Mouse (Mus musculus) MEL-GATA-1-ER (cell line): ENCODE data around the gene Irf2.

Experiments used
- DNase-seq: peaks from one replicate; pipeline ENCODE4 v3.0.0-alpha.2; 2012; ENCODE audit warnings: low read depth; ENCODE audit errors: extremely low read depth

The Irf2 gene

DNA sequence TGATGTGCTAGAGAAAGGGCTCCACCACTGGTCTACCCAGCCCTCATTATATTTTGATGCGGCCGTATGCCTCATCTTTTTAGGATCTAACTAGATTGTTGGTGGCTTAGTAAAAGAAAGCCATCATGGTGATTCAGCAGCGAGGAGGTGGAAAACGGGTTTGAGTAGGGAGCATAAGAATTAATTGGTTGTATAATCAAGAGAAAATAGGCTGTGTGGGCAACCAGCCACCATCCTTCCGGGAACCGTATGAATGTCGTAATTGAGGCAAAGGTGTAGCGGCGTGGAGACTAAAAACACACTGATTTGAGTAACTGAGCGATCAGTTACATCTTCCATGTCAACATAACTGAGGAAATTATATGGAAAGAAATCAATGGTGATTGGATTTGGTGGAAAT is 101.3 kb downstream of the Irf2 start:
- DNase-seq = no peak

DNA sequence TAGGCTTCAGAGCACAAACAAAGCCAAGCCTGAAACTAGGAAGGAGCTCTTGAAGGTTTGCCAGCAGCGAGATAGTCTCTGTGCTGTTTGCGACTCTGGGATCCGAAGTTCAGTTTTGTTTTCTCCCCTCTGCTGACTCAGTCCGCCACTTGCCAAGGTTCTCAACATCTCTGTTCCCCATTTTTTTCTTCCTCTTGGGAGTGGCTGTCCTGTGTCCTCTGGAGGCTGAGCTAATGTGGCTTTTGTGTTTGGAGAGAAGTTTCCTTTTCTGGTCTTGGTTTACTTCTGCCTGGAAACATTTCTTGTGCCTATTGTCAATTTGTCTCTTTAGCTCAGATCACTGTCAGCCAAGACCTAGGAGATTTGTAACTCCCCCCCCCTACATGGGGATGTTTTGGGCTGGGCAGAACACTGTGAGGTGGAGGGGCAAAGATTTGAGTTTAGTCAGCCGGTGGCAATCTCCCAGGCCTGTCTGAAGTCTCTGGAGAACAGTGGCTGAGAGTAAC is 103.2 kb downstream of the Irf2 start:
- DNase-seq = no peak

DNA sequence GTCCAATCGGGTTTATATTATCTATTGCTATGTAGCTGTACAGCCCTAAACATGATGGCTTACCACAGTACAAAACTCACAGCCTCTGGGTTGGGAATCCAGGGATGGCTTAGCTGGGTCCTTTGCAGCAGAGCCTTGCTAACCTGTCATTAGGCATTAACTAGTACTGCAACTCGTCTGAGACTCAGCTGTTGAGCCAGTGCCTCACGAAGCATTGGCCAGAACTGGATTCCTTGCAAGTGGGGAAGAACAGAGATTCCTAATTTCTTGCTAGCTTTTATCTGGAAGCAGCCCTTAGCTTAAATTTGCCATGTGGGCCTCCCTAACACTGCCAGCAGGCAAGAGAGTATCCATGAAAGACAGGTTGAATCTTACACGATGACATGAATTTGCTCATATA is 104.3 kb downstream of the Irf2 start:
- no peak for DNase-seq

DNA sequence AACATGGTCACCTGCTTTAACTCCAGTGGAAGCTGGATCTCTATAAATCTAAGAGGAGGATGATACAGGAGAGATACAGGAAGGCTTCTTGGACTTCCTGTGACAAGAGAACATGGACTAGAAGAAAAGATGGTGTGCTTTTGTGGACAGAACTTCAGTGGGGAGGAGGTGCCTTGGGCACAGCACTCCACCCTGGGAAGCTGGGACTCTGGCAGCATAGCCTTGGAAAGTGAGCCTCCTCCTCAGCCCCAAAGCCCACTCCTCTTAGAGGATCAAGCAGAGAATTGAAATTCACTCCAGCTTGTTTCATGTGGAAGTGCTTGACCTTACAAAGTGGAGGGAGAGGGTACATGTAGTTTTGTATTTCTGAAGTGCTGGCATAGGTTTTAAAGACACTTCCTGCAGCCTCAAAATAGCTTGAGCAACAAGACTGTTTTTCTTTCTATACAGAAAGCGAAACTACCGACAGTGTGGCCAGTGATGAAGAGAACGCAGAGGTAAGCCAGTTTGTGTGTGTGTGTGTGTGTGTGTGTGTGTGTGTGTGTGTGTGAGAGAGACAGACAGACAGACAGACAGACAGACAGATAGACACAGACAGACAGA is 104.9 kb downstream of the Irf2 start:
- DNase-seq = no peak

DNA sequence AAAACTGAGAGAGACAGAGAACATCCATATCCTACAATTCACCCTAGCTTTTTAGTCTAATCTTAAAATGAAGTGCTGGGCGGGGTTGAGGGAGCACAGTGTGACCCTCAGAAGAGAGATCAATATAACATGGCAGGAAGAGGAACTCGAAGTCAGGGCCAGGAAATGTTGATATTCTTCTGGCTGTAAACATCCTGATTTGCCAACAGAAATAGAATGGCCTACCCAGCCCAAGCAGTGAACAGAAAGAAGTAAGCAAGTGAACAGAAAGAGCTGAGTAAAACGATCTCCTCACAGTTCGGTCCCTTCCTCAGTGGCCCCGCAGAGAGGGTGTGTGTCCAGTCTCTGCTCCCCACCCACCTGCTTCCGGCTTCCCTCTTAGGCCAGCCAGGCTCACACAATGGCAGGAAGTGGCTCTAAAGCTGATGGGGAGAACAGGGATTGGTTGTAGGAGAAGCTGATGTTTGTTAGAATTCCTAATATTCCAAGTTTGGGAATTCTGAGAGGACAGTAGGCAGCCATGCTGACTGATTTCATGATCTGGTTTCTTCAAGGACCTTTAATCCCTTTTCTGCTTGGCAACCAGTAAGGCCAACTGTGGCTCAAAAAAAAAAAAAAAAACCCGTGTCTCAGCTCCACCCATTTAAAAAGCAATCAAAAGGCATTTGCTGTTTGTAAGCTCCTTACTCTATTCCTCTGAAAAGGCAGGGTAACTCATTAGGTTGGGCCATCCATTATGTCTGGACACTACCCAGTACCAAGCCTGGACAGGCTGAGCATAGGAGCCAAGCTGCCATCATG is 105.6 kb downstream of the Irf2 start:
- DNase-seq = no peak

DNA sequence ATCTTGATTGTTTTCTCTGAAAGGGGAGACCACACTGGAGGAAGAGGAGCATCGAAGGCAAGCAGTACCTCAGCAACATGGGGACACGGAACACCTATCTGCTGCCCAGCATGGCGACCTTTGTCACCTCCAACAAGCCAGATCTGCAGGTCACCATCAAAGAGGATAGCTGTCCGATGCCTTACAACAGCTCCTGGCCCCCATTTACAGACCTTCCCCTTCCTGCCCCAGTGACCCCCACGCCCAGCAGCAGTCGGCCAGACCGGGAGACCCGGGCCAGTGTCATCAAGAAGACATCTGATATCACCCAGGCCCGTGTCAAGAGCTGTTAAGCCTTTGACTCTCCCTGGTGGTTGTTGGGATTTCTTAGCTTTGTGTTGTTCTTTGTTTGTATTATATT is 106.4 kb downstream of the Irf2 start:
- no peak for DNase-seq

DNA sequence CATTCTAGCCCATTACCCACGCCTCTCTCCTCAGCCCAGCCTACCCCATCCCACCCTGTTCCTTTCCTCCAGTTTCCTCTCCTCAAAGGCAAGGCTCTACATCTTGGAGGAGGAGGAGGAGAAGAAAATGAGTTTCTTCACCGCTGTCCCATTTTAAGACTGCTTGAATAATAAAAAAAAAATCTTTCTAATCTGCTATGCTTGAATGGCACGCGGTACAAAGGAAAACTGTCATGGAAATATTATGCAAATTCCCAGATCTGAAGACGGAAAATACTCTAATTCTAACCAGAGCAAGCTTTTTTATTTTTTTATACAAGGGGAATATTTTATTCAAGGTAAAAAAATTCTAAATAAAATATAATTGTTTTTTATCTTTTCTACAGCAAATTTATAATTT is 107.4 kb downstream of the Irf2 start:
- no peak for DNase-seq

DNA sequence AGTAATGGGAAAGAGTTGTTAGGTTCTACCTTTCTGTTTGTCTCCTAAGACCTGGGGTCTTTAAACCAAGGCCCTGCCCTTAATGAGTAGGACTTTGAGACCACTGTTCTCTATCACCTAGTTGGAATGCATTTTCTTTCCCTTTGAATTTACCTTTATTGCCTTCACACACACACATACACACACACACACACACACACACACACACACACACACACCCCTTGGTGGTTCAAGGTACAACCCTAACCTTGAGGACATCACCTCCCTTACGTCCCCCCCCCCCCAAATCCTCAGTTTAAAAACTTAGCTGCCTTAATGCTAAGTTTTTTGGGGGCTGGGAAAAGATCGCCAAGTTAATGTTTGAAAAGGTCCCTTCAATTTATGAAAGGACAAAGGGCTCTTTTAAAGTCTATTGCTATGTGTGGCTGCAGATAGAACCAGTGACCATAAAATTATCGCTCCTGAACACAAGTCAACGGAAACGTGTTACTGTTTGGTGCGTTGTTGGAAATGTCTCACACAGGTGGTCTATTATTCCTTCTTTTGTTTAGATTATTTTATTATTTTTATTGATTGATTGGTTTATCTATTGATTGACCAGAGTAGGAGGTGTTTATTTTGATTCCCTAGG is 108.6 kb downstream of the Irf2 start:
- no peak for DNase-seq

DNA sequence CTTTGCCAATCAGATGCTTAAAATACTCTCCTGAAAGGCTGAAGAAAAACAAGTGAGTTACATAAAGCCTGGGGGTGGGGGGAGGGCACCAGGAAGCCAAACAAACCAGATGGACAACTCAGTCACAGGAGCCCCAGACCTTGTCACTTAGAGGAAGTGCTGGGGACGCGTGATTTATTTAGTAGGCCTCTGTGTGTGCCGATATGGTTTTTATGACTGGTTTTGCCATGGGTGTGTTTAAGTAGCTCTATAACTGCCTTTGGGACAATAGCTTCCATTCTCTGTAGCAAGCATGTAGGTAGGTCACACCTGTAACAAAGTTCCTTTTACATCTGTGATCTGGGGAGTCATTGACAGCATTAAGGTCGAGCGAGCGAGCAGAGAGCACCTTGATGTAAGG is 109.4 kb downstream of the Irf2 start:
- DNase-seq = no peak

DNA sequence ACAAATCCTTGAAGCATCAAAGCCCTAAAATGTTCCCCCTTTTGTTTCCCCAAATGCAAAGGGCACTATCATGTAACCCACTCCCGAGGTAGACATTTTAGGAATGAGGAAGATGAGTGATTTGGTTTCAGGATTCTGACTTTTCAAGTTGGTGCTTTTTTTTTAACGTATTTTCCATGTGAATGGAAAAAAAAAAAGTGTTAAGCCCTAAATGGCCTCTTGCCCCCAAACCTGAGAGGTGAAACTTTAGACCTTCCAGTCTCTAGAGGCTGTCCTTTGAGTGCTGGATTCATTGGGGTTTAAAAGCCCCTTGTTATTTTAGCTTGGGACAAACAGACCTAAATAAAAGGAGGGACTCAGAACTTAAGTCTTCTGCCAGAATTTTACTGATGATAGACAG is 109.9 kb downstream of the Irf2 start:
- DNase-seq = no peak

DNA sequence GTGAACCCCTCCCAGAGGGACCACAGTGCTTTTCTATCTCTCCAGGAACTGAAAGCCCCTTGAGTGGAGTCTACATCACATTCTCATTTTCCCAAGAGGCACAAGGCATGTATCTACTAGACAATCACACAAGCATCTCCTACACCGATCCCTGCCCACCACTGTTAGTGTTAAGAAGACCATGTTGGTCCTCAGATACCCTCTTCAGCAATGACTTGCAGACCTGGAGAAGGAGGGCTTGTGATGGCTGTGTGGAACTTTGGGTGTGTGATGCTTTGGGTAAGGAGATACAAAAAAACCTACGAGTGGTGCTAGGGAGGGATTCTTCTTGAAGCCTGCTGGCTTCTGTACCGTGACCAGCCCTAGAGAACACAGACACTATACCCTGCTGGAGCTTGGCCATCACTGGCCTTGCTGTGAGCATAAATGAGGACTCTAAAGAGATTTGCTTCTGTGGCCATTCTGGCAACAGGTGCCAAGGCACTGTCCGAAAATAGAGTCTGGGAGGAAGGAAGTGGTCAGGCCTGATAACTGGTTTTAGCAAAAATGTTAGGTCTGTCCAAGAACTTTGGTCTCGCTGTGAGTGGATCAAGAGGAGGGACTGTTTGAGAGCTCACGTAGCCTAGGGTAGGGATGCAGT is 110.8 kb downstream of the Irf2 start:
- DNase-seq = no peak

DNA sequence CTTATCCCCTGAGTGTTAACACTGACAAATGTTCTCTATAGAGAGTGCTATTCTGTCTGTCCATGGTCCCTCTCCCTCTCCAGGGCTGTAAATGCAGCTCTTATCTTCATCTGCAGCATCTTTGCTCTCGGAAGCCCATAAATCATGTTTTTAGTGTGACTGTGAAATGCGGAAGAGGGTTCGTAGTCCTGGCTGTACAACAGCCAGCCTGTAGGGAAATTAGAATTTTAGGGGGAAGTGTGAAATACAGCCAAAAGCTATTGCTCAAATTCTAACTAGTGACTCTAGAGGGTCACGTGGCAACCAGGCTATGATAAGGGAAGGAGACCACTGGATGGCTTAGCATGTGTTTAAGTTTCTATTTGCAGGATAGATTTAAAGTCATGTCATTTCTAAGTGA is 112.0 kb downstream of the Irf2 start:
- DNase-seq = peak; percentile 84

DNA sequence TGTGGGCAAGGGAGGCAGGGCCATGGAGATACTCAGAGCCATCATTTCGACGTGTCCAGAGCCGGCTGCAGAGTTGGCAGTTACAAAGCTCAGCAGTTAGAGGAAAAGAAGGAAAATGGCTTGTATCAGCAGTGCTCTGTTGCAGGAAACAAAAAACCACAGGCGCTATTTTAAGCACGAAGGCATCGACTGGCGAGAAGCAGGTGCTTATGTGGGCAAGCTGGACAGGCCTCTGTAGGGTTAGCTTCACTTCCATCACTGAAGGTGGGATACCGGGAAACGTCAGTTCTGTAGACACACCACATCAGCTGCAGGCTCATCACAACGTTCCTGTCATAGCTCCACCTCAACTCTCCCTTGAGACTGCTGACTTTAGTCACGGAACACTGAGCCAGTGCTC is 112.8 kb downstream of the Irf2 start:
- no peak for DNase-seq

DNA sequence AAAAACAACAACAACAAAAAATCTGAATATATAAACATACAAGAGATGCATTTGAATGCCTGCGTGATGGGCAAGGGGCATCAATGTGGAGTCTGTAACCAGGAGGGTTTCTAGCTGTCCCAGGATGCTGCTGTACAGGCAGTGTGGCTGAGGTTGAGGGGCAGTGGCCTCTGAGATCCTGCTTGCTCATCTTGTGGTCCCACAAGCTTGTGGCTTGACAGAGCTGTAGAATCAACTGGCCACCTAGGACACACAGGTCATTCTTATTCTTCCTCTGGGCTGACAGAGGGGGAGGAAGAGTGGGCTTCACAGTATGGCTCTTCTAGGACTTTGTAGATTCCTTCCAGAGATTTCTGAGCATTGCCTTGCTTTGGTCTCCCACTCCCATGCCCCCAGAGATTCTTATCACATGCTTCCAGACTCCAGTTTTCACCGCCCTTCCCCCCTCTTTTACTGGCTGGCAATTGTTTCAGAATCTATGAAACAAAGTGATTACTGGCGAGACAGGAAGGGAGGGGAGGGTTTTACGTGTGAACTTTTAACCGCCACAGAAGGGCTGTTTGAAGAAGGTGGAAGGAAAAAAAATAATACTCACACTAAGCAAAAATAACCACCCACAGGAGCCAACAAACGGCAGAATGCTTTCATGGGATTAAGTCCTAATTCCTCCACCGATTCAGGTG is 119.8 kb downstream of the Irf2 start:
- no peak for DNase-seq

DNA sequence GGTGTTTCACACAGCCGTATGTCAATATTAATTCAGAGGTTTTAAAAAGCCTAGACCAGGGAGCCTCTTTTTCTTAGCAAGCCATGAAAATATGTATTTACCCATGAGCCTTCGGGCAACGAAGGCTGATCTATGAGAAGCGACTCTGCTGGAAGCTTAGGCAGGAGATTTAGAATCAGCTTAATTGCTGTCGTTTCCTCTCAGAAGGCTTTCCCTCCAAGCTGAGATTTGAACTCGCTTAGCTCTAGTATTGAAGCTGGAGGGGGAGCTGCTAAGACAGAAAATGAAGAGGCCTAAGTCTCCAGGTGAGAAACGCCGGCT is 120.3 kb downstream of the Irf2 start:
- DNase-seq = no peak

DNA sequence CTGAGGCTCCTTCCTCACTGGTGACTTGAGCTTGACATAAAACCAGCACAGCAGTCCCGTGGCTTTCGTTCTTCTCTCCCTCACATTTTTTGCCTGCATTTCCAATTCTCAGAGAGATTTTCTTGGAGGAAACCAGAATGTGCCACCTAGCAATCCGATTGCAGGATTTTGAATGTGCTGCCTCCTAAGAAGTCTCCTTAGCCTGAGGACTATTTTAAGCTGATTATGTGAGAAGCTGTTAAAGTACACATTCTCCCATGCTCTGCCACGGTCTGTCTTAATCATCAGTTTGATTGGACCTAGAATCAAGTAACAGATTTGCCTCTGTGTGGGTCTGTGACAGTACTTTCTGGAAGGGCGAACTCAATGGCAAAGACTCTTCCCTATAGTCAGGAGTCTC is 123.0 kb downstream of the Irf2 start:
- DNase-seq = no peak

DNA sequence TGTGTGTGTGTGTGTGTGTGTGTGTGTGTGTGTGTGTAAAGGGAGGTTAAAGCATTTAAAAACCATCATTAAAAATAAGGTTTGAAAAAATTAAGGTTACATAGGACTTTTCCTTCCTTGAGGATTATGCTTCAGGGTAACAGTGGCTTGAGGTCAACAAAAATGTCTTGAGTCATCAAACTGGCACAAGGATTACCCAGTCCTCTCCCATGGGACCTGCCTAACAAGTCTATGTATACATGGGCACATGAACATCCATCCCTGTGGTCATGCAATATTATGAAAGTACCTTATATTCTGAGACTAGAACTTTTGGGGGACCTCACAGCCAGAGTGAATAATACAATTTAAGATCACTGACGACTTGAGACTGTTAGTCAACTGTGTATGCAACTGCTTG is 125.9 kb downstream of the Irf2 start:
- DNase-seq = no peak

DNA sequence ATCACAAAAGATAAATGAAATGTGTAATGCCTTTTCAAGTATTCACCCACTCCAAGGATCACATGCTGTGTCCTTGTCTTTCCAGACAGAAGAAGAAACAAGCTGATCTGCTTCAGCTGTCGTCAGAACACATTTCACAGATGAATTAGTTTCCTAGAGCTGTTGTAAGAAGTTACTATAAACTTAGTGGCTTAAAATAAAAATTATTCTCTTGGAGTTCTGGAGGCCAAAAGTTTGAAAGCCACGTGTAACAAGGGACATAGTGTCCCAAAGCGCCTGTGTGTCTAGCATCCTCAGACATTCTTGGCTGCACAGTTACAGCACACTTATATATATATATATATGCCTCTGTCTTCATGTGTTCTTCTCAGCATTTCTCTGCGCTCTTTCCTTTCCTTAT is 127.9 kb downstream of the Irf2 start:
- no peak for DNase-seq

DNA sequence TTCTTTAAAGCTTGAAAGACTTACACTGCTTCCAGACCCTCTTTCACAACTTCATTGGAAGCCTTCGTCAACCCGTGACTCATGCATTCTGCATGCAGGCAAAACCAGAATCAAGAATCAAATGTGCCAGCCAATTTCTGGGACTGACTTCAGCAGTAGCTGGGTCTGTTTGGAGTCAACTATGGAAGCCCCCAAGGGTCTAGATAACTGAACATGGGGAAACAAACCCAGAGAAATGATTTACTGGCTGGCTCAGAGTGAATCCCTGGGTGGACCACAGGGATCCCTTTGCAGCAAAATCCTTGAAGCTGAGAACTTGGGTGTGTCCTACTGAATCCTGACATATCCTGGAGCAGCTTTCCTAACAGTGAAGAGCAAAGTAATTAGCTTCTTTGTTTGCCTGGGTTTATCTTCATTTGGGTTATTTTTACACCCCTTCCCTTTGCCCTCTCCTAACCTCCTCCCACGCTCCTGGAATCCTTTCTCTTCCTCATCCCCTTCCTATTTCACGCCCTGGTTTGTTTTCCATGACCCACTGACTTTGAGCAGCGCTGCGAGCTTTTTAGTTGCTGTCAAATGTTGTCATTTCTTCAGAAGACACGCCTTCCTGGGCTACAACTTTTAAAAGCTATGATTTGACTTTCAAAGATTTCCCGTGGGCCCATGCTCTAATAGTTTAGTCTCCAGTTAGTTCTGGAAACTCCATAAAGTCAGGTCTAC is 129.0 kb downstream of the Irf2 start:
- no peak for DNase-seq

DNA sequence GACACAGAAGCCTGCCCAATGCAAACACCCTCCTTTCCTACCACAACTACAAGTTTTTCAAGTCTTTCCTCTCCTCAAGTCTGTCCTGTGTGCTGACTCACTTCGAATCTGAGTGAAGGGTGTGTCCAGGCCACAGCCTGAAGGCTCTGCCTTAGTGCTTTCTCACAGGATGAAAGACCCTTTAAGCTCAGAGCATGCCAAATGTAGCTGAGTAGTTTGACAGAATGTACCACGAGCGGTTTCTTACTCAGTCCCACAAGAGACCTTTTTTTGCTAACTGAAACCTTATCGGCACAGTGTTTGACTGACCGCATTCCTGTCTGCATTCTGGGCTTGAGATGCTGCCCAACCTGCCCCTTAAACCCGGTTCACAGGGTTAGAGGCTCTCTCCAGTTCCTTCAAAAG is 130.0 kb downstream of the Irf2 start:
- no peak for DNase-seq

DNA sequence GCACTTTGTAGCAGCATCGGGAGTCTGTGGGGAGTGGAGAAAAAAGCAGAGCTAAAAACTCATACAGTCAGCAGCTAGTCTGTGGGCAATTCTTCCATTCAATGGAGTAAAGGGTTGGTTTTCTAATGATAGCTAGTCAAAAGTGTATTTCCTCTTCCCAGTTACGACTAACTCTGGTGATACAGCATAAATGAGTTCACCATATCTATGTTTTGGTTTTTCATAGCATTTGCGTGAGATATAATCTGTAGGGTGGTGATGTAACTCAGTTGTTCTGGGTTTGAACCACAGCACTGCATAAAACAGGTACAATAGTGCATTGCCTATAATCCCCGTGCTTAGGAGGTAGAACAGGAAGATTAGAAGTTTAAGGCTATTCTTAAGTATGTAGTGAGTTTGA is 131.6 kb downstream of the Irf2 start:
- no peak for DNase-seq
